Mouse (Mus musculus): Measurements from ENCODE around the gene Inpp5d.

The Inpp5d gene

GRCm38 (mm10) chr1:87769263-87769662 lies 149.2 kb downstream of the Inpp5d start:
- no peak for DNase-seq (ENCODE audit: low read depth, low spot score)

All from brain, adult 2 months (tissue).